In the genomic region with DNA sequence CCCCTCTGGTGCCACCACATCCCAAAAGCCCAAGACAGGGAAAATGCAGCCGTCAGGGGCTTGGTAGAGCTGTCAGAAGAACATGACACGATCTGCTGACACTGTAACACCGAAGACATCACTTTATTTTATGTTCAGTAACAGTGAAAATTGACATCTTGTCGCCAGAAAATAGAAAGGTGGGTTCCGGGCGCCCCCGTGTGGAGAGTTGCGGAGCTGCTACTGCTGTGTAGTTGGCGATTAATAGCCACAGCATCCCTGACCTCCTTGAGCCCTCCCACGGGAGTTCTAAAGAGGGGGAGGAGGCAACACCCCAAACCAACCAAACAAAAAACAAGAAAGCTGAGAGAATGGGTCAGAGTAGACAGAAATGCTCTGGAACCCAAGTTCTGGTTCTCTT, we compare ENCODE assay signal across 8 mouse cellular contexts. TPM values are rescaled to one million over a fixed set of nuclear protein-coding genes. Genes with fewer than 3 reads are reported as not detected.
DNase-seq lines count a peak whose midpoint lies in the region; TF ChIP-seq lines count a peak whose summit lies in the region.

No protein-coding gene starts in this region.

- intact Hi-C loops in gastrocnemius, adult 2 months (cut with DNase I): loop anchor here (1.0 kb wide), 1 partner anchor 107 kb away; no protein-coding TSS in a partner anchor

- peak; percentile 64 for DNase-seq in 416B (ENCODE audit: low read depth)
- DNase-seq in MN1 (ENCODE audit: low spot score): peak; percentile 62
- DNase-seq in cerebellum, postnatal 10 days: peak; percentile 93 to 96
- DNase-seq in gastrocnemius, adult 2 months: peak; percentile 77
- peak; percentile 86 to 90 for DNase-seq in kidney, postnatal 4 days
- DNase-seq in lung, postnatal 10 days: peak; percentile 81
- peak; percentile 94 for DNase-seq in retina, embryonic 14.5 days (ENCODE audit: low spot score)
- peak; percentile 72 for DNase-seq in urinary bladder, adult 2 months (ENCODE audit: low spot score)

- no peak overlapping the region for H3K4me3 ChIP-seq in gastrocnemius, adult 2 months

- peak; percentile 95 for TF ChIP-seq CTCF in gastrocnemius, adult 2 months (IDR thresholded peaks at IDR 0.05)

- H3K27ac ChIP-seq in gastrocnemius, adult 2 months: no peak overlapping the region

RNA-seq across cellular contexts. Expression of gene Magoh, which starts 34.6 kb away (rescaled TPM):
- 10 to 100 TPM; 25.6 to 30.0 TPM for total RNA-seq in gastrocnemius, adult 2 months (2021)
- 83.8 and 88.7 TPM in 2 replicates for polyA plus RNA-seq in urinary bladder, adult 2 months (2012; rRNA removed)

RNA-seq across cellular contexts. Expression of gene Lrp8, which starts 42.9 kb away (rescaled TPM):
- under 1 TPM; 0.31 to 0.33 TPM for total RNA-seq in gastrocnemius, adult 2 months (2021)
- 0.61 and 0.66 TPM in 2 replicates for polyA plus RNA-seq in urinary bladder, adult 2 months (2012; rRNA removed)

RNA-seq across cellular contexts. Expression of gene 0610037L13Rik, which starts 44.6 kb away (rescaled TPM):
- 10 to 100 TPM; 41.9 to 50.1 TPM for total RNA-seq in gastrocnemius, adult 2 months (2021)
- 146 and 216 TPM in 2 replicates for polyA plus RNA-seq in urinary bladder, adult 2 months (2012; rRNA removed)
